Mouse (Mus musculus) G1E (cell line): ENCODE data around the gene Ptpn3.

ENCODE experiments used
- CTCF ChIP-seq: IDR thresholded peaks from 2 replicates; pipeline ENCODE4 v1.5.1; 2012; ENCODE audit warnings: low read depth, low read length, inconsistent platforms, mixed read lengths
- GATA1 ChIP-seq: IDR thresholded peaks from 2 replicates; pipeline ENCODE4 v1.6.1; 2012; ENCODE audit warnings: borderline replicate concordance, low read length, inconsistent platforms, mixed read lengths
- POLR2AphosphoS5 ChIP-seq: IDR thresholded peaks from 2 replicates; pipeline ENCODE4 v1.6.1; 2012; ENCODE audit warnings: low read depth, low read length, inconsistent platforms; ENCODE audit not compliant: insufficient replicate concordance

GRCm38 (mm10) chr4:57257409-57257808 is 44.2 kb downstream of the Ptpn3 start:
- no peak for TF ChIP-seq CTCF
- no peak for TF ChIP-seq GATA1
- no peak for TF ChIP-seq POLR2AphosphoS5
